Mouse (Mus musculus) cerebellum, postnatal 4 days (tissue): ENCODE data around the gene Kdm1a.

Experiments used
- DNase-seq, 2 experiments: peaks; one replicate each; pipeline ENCODE4 v3.0.0; 2022; ENCODE audit warnings: low spot score in 2 of 2, mixed read lengths in 1 of 2

The Kdm1a gene

DNA sequence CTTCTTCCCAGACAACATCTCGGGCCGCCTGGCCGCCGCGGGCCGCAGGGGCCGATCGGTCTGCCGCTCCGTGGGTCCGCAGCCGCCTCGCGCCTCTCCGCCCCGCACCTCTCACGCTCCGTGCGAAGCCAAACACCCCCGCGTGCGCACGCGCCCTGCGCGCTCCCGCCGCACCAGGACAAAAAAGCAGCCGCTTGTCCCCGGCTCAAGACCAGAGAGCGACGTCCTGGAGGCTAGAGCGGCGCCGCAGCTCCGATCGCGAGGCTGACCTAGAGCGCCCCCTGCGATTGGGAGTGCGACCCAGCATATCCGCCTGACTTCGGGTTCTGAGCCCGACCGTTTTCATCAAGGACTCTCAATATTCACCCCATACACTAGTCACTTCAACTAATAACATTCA lies at the start of gene Kdm1a:
TSS of gene Kdm1a (minus strand) at position 156 of the 400 bp plus-strand sequence.
- peak; percentile 95 to 98 for DNase-seq

- DNase-seq, result peak in 1 of 2 experiments; percentile 65
Measured at GRCm38 (mm10) chr4:136651882-136652527, 49.5 kb upstream of the Kdm1a start.

DNA sequence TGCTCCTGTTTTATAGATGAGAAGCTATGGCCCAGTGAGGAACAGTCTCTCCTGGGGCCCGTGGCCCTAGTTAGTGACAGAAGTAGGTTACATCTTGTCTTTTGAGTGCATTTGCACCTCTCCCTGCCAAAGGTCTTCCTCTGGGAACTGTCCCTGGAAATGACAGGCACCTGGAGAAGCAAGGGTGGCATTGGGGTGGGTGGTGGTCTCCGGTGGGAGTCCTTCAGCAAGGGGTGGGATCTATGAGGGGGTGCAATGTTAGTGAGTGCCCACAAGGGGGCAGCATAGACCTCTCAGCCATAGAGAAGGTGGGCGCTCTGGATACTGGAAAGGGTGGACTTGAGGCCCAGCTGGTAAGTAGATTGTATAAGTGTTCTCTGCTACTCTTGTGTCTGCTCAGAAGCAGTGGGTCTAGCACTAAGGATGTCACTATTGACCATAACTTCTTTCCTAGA lies 48.9 kb upstream of the Kdm1a start:
- peak in 1 of 2 experiments; percentile 52 for DNase-seq

DNA sequence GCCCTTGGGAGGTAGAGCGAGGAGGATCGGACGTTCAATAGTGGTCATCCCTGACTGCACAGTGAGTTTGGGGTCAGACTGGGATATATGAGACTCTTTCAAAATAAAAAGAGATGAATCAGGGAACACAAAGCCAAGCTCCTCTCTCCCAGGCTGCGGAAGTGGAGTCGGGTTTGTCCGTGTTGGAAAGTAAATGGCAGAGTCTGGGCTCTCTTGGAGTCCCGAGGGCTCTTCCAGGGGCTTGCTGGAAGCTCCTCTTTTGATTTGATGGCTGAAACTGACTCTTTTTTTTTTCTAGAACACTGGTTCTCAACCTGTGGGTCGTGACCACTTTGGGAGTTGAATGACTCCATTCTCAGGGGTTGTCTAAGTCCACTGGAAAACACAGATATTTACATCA lies 47.7 kb upstream of the Kdm1a start:
- no peak for DNase-seq

DNA sequence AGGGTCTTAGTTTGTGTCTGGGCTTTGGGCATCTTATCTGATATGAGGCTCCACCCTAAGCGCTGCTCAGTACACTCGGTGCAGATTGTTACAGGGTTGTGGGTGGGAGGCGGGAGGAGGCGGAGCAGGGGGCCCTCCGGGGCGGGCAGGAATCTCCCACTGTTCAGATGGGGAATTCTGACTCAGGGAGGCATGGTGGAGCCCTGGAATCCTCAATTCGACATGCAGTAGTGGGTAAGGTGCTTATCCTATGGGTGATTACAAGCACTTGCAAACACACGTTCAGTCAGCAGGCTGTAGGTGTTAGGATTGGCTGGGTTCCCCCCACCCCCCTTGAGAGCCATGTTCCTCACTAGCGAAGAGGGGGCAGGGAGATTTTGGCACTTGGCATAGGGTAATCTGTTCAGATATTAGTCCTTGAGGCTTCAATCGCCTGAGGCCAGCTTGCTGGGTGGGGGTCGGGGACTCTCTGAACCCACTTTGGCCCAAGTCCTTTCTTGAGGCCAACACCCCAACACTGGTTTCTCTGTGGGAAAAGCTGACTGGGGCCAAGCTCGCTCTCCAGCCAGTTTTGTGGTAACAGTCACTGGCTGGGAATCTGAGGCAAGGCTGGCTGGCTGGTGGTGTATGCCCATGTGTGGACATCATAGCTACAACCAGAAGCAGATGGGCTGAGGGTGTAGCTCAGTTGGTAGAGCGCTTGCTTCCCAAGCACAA lies 47.1 kb upstream of the Kdm1a start:
- no peak for DNase-seq

DNA sequence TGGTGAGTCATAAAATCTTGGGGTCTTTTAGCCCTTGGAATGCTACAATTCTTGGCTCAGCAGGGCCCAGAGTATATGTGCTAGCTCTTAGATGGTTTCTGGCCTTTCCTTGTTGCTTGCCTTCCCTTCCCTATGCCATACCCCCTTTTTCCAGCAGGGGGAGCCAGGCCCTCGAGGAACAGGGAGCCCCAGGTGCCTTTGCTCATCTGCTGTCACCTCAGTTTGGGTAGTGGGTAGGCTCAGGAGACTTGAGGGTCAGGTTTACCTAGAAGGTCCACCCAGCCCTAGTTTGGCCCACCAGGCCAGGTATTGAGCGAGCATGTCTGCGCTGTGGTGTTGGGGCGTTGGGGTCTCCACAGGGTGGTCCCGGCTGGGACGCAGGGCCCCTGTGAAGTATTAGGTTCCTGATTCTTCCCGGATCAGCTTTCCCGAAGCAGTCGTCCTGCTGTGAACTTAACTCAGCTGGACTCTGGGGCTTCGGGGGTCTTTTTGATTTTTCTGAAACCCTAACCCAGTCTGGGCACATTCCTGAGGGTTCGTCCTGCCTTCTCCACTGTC lies 46.5 kb upstream of the Kdm1a start:
- DNase-seq, result peak; percentile 87 to 95

- no peak for DNase-seq
Measured at GRCm38 (mm10) chr4:136638890-136639289, 36.4 kb upstream of the Kdm1a start.

- DNase-seq, result no peak
Measured at GRCm38 (mm10) chr4:136638230-136638750, 35.8 kb upstream of the Kdm1a start.

GRCm38 (mm10) chr4:136637563-136638229 lies 35.2 kb upstream of the Kdm1a start:
- DNase-seq, result peak; percentile 55 to 77

DNA sequence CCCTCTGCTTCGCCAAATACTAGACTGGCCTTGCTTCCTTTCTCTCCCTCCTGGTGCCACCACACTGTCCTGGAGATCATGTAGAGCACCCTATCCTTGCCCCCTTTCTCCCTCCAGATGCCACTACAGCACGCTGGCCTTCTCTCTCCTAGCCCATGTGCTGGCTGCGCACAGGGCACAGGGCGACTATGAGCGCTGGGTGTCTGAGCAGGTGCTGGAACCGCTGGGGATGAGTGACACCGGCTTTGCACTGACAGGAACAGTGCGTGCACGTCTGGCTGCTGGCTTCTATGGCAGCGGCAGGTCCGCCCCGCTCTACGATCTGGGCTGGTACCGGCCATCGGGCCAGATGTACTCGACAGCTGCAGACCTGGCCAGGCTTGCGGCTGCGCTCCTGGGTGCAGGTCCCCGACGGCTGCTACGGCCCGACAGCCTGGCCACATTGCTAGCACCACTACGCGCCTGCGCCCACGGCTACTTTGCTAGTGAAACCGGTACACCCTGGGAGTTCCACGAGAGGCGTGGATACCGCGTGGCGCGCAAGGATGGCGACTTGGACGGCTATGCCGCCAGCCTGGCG lies 34.5 kb upstream of the Kdm1a start:
- DNase-seq, result no peak

- no peak for DNase-seq
Measured at GRCm38 (mm10) chr4:136636511-136636910, 34.0 kb upstream of the Kdm1a start.

DNA sequence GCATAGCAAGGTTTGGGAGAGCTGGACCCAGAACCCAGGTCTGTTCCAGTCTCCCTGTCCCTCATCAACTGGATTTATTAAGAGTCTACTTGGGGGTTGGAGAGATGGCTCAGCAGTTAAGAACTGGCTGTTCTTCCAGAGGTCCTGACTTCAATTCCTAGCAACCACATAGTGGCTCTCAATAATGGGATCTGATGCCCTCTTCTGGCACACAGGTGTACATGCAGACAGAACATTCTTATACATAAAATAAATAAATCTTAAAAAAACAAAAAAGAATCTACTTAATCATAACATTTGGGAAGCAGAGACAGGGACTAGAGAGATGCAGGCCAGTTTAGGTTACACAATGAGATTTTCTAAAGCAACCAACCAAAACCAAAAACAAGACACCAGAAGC lies 33.5 kb upstream of the Kdm1a start:
- no peak for DNase-seq

DNA sequence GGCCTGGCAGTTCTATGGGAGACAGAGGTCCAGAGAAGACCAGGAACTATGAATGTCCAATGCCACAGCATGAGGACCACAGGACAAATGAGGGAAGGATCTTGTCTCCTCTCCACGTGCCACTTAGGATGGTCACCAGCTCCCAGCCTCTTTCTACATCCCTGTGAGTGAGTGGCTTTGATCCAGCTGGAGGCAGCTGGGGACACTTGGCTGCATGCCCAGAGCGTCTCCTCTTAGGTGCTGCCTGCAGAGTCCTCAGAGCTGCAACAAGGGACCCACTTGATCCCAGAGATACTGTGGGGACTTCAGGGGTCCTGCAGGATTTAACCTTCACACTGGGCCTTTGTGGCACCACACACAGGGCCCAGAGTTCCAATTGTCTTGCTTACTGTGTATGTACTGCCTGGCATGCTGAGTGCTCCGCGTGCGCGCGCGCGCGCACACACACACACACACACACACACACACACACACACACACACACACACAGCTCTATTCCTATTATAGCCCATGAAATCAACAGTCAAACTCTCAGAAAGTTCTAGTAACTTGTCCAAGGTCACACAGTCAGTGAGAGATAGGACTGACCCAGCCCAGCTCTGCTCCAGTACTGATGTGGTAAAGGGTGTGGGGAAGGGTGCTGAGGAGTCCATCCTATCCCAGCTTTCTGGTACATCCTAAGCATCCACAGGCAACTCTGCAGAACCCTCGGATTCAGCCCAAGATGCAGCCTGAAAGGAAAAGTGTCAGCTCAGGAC lies 28.9 kb upstream of the Kdm1a start:
- peak in 1 of 2 experiments; percentile 66 for DNase-seq

GRCm38 (mm10) chr4:136626590-136626989 lies 24.1 kb upstream of the Kdm1a start:
- DNase-seq, result no peak

DNA sequence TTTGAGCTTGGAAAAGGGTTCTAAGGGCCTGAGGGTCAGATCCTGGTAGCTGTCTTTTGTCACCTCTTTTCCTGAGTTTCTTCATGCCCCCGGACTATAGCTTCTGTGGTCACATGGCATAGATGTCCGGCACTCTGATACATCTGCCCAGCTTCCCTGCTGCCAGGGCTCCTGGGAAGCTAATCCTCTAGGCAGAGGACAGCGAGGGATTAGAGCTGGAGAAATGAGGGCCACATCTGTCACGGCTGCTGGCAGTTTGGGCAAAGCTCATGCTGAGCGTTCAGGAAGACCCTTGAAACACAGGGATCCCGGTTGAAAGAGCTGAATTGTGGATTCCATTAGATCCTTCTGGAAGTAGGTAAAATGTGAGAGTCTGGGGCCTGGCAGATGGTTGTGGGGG lies 19.9 kb upstream of the Kdm1a start, which contains the start of gene Lactbl1:
TSS of gene Lactbl1 (plus strand) at position 234 of the 400 bp plus-strand sequence.
- DNase-seq, result no peak

GRCm38 (mm10) chr4:136621956-136622355 lies 19.4 kb upstream of the Kdm1a start:
- DNase-seq, result no peak

DNA sequence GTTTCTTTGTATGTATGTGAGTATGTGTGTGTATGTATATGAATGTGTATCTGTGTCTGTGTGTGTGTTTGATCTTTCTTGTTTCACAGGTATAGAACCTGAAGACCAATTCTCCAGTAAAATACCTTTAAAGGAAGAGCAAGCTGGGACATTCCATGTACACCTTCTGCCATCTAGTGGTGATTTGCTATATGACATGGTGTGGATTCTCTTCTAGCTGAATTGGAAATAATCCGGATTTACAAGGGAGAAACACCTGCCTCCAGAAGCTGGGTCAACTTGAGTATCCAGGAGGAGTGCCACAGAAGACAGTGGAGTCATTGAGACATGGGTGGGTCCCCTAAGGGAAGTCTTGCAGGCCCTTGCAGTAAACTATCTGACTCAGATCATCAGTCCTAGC lies 18.8 kb upstream of the Kdm1a start:
- peak in 1 of 2 experiments; percentile 54 for DNase-seq

DNA sequence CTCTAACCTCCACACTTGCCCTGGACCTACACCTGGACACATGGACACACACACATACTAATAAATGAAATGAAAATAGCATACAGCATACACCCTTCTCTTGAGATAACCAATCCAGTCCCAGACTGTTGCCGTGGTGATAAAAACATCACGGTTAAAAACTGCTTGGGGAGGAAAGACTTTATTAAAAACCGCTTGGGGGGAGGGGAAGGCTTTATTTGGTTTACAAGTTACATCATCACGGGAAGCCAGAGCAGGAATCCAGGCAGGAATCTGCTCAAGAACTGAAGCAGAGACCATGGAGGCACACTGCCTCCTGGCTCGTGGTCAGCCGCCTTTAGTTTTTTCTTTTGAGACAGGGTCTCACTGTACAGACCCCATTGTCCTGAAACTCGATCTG lies 11.1 kb upstream of the Kdm1a start:
- DNase-seq, result no peak

GRCm38 (mm10) chr4:136610387-136610856 lies 7.9 kb upstream of the Kdm1a start, which contains the start of gene Tex46:
Gene Tex46 (plus strand): TSS chr4:136610437.
- no peak for DNase-seq

GRCm38 (mm10) chr4:136605756-136606485 lies 3.4 kb upstream of the Kdm1a start:
- DNase-seq, result no peak
